Mouse (Mus musculus) spleen, adult 2 months (tissue): ENCODE measurements at regions not wholly inside any gene's neighbourhood (a gene's known extent, or its start where the extent isn't known, plus 50 kb on each side); places are given as distances from the start of the nearest gene placed in this dataset.

Experiments
- CTCF ChIP-seq: fragments of 200-500 bp; IDR thresholded peaks from 2 replicates; pipeline ENCODE4 v1.5.1; 2011; ENCODE audit warnings: mild to moderate bottlenecking, inconsistent platforms; ENCODE audit not compliant: insufficient read depth, insufficient read length, insufficient replicate concordance; ENCODE audit errors: extremely low read depth
- POLR2A ChIP-seq: fragments of 200-500 bp; IDR thresholded peaks from 2 replicates; pipeline ENCODE4 v1.6.1; 2011; ENCODE audit warnings: low read depth, low read length, inconsistent platforms

DNA sequence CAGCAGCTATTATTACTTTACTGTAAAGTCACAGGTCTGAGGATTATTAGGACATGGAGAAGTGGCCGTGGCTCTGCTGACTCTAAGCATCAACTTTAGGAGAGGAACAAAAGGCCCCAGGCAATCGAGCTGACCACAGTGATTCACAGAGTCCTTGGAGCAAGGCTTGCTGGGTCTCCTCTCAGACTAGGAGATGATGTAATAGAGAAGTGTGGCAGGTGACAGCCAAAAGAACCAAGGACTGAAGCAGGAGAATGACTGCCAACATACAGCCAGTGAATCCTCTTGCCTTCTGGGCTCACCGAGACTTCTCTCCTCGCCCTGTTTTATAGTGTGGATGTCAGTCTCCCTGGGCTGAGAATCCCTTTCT is 130.3 kb downstream of the Tfcp2l1 start:
- no peak for TF ChIP-seq CTCF
- no peak for TF ChIP-seq POLR2A
